Mouse (Mus musculus): Measurements from ENCODE around the gene Cadm2. TPM values are rescaled to one million over a fixed set of nuclear protein-coding genes. Genes with fewer than 3 reads are reported as not detected.

The Cadm2 gene
- polyA plus RNA-seq, 1 experiment: not detected

- TF ChIP-seq FOSL1 (IDR thresholded peaks at IDR 0.05; ENCODE audit: insufficient read depth, low read length, poor library complexity, severe bottlenecking): no peak
- no peak for TF ChIP-seq MAX (IDR thresholded peaks at IDR 0.05)
- no peak for TF ChIP-seq MYOD1 (IDR thresholded peaks at IDR 0.05; ENCODE audit: control insufficient read depth, insufficient read length, low read depth)
- no peak for TF ChIP-seq USF1 (IDR thresholded peaks at IDR 0.05; ENCODE audit: low read depth)
- TF ChIP-seq MYOG (IDR thresholded peaks at IDR 0.05; ENCODE audit: control insufficient read depth, extremely low read depth, insufficient read length): no peak
- TF ChIP-seq CEBPB (IDR thresholded peaks at IDR 0.05; ENCODE audit: low read depth): no peak
- no peak for TF ChIP-seq CTCF (IDR thresholded peaks at IDR 0.05; ENCODE audit: control insufficient read depth, insufficient read depth, insufficient read length)
- H3ac ChIP-seq (ENCODE audit: control insufficient read depth, insufficient read length, low read depth): no peak overlapping the region
- no peaks in the 10 kb centered on the region for H3K79me3 ChIP-seq (ENCODE audit: low read depth)
- no peak overlapping the region for H3K4me3 ChIP-seq (ENCODE audit: insufficient read depth, poor library complexity, severe bottlenecking)
- no peaks in the 10 kb centered on the region for H3K36me3 ChIP-seq (ENCODE audit: control insufficient read depth, insufficient read depth)
- no peaks in the 10 kb centered on the region for H3K79me2 ChIP-seq (ENCODE audit: control insufficient read depth, insufficient read depth)
- no peaks in the 10 kb centered on the region for H3K27me3 ChIP-seq (ENCODE audit: control insufficient read depth, insufficient read depth, insufficient read length)
Measured at GRCm38 (mm10) chr16:67410482-67410881, 210.2 kb downstream of the Cadm2 start.

GRCm38 (mm10) chr16:67367745-67368144 is 253.0 kb downstream of the Cadm2 start:
- Histone ChIP-seq H3K4me3 (ENCODE audit: insufficient read depth, poor library complexity, severe bottlenecking) (no peak overlapping the region), H3ac (ENCODE audit: control insufficient read depth, insufficient read length, low read depth) (no peak overlapping the region), H3K27me3 (ENCODE audit: control insufficient read depth, insufficient read depth, insufficient read length) (no peaks in the 10 kb centered on the region), H3K36me3 (ENCODE audit: control insufficient read depth, insufficient read depth) (no peaks in the 10 kb centered on the region), H3K79me2 (ENCODE audit: control insufficient read depth, insufficient read depth) (no peaks in the 10 kb centered on the region), H3K79me3 (ENCODE audit: low read depth) (no peaks in the 10 kb centered on the region)
- TF ChIP-seq FOSL1 (IDR thresholded peaks at IDR 0.05; ENCODE audit: insufficient read depth, low read length, poor library complexity, severe bottlenecking) (no peak), CTCF (IDR thresholded peaks at IDR 0.05; ENCODE audit: control insufficient read depth, insufficient read depth, insufficient read length) (no peak), MYOD1 (IDR thresholded peaks at IDR 0.05; ENCODE audit: control insufficient read depth, insufficient read length, low read depth) (no peak), MAX (IDR thresholded peaks at IDR 0.05) (no peak), MYOG (IDR thresholded peaks at IDR 0.05; ENCODE audit: control insufficient read depth, extremely low read depth, insufficient read length) (no peak), USF1 (IDR thresholded peaks at IDR 0.05; ENCODE audit: low read depth) (no peak), CEBPB (IDR thresholded peaks at IDR 0.05; ENCODE audit: low read depth) (no peak)

- H3K36me3 ChIP-seq (ENCODE audit: control insufficient read depth, insufficient read depth): no peaks in the 10 kb centered on the region
- no peak overlapping the region for H3K4me3 ChIP-seq (ENCODE audit: insufficient read depth, poor library complexity, severe bottlenecking)
- H3K79me3 ChIP-seq (ENCODE audit: low read depth): no peaks in the 10 kb centered on the region
- no peaks in the 10 kb centered on the region for H3K27me3 ChIP-seq (ENCODE audit: control insufficient read depth, insufficient read depth, insufficient read length)
- H3K79me2 ChIP-seq (ENCODE audit: control insufficient read depth, insufficient read depth): no peaks in the 10 kb centered on the region
- no peak for TF ChIP-seq MYOG (IDR thresholded peaks at IDR 0.05; ENCODE audit: control insufficient read depth, extremely low read depth, insufficient read length)
- no peak for TF ChIP-seq FOSL1 (IDR thresholded peaks at IDR 0.05; ENCODE audit: insufficient read depth, low read length, poor library complexity, severe bottlenecking)
- TF ChIP-seq MYOD1 (IDR thresholded peaks at IDR 0.05; ENCODE audit: control insufficient read depth, insufficient read length, low read depth): no peak
- no peak for TF ChIP-seq CEBPB (IDR thresholded peaks at IDR 0.05; ENCODE audit: low read depth)
- no peak for TF ChIP-seq CTCF (IDR thresholded peaks at IDR 0.05; ENCODE audit: control insufficient read depth, insufficient read depth, insufficient read length)
- TF ChIP-seq USF1 (IDR thresholded peaks at IDR 0.05; ENCODE audit: low read depth): no peak
- TF ChIP-seq MAX (IDR thresholded peaks at IDR 0.05): no peak
- no peak overlapping the region for H3ac ChIP-seq (ENCODE audit: control insufficient read depth, insufficient read length, low read depth)
Measured at GRCm38 (mm10) chr16:67348011-67348410, 272.7 kb downstream of the Cadm2 start.

GRCm38 (mm10) chr16:67347561-67347960 is 273.1 kb downstream of the Cadm2 start:
- H3K79me2 ChIP-seq (ENCODE audit: control insufficient read depth, insufficient read depth): no peaks in the 10 kb centered on the region
- no peaks in the 10 kb centered on the region for H3K36me3 ChIP-seq (ENCODE audit: control insufficient read depth, insufficient read depth)
- H3K27me3 ChIP-seq (ENCODE audit: control insufficient read depth, insufficient read depth, insufficient read length): no peaks in the 10 kb centered on the region
- no peak overlapping the region for H3ac ChIP-seq (ENCODE audit: control insufficient read depth, insufficient read length, low read depth)
- no peaks in the 10 kb centered on the region for H3K79me3 ChIP-seq (ENCODE audit: low read depth)
- no peak for TF ChIP-seq MYOD1 (IDR thresholded peaks at IDR 0.05; ENCODE audit: control insufficient read depth, insufficient read length, low read depth)
- TF ChIP-seq MAX (IDR thresholded peaks at IDR 0.05): no peak
- no peak for TF ChIP-seq USF1 (IDR thresholded peaks at IDR 0.05; ENCODE audit: low read depth)
- TF ChIP-seq MYOG (IDR thresholded peaks at IDR 0.05; ENCODE audit: control insufficient read depth, extremely low read depth, insufficient read length): no peak
- TF ChIP-seq FOSL1 (IDR thresholded peaks at IDR 0.05; ENCODE audit: insufficient read depth, low read length, poor library complexity, severe bottlenecking): no peak
- no peak for TF ChIP-seq CEBPB (IDR thresholded peaks at IDR 0.05; ENCODE audit: low read depth)
- no peak for TF ChIP-seq CTCF (IDR thresholded peaks at IDR 0.05; ENCODE audit: control insufficient read depth, insufficient read depth, insufficient read length)
- H3K4me3 ChIP-seq (ENCODE audit: insufficient read depth, poor library complexity, severe bottlenecking): no peak overlapping the region

GRCm38 (mm10) chr16:67346621-67347290 is 274.0 kb downstream of the Cadm2 start:
- no peaks in the 10 kb centered on the region for H3K27me3 ChIP-seq (ENCODE audit: control insufficient read depth, insufficient read depth, insufficient read length)
- H3K4me3 ChIP-seq (ENCODE audit: insufficient read depth, poor library complexity, severe bottlenecking): no peak overlapping the region
- H3K79me2 ChIP-seq (ENCODE audit: control insufficient read depth, insufficient read depth): no peaks in the 10 kb centered on the region
- H3K79me3 ChIP-seq (ENCODE audit: low read depth): no peaks in the 10 kb centered on the region
- TF ChIP-seq MYOG (IDR thresholded peaks at IDR 0.05; ENCODE audit: control insufficient read depth, extremely low read depth, insufficient read length): no peak
- TF ChIP-seq FOSL1 (IDR thresholded peaks at IDR 0.05; ENCODE audit: insufficient read depth, low read length, poor library complexity, severe bottlenecking): no peak
- no peak for TF ChIP-seq MAX (IDR thresholded peaks at IDR 0.05)
- no peak for TF ChIP-seq CTCF (IDR thresholded peaks at IDR 0.05; ENCODE audit: control insufficient read depth, insufficient read depth, insufficient read length)
- no peak for TF ChIP-seq USF1 (IDR thresholded peaks at IDR 0.05; ENCODE audit: low read depth)
- TF ChIP-seq CEBPB (IDR thresholded peaks at IDR 0.05; ENCODE audit: low read depth): no peak
- no peak for TF ChIP-seq MYOD1 (IDR thresholded peaks at IDR 0.05; ENCODE audit: control insufficient read depth, insufficient read length, low read depth)
- H3ac ChIP-seq (ENCODE audit: control insufficient read depth, insufficient read length, low read depth): no peak overlapping the region
- no peaks in the 10 kb centered on the region for H3K36me3 ChIP-seq (ENCODE audit: control insufficient read depth, insufficient read depth)

Measured in C2C12 (cell line).